Mouse (Mus musculus): ENCODE measurements around the gene Syt15. TPM values are rescaled to one million over a fixed set of nuclear protein-coding genes. Genes with fewer than 3 reads are reported as not detected.

Syt15 gene
- polyA plus RNA-seq, 1 experiment from 2014 or later, result 0.21 TPM

GRCm38 (mm10) chr14:34200738-34201230, 18.6 kb upstream of the Syt15 start:
- H3K27ac ChIP-seq (ENCODE audit: low read depth, low read length), result no peak overlapping the region
- ATAC-seq (replicated peaks; ENCODE audit: low FRiP score), result 0 out of 2 replicates have a peak, but pooled peaks have one; percentile 42

DNA sequence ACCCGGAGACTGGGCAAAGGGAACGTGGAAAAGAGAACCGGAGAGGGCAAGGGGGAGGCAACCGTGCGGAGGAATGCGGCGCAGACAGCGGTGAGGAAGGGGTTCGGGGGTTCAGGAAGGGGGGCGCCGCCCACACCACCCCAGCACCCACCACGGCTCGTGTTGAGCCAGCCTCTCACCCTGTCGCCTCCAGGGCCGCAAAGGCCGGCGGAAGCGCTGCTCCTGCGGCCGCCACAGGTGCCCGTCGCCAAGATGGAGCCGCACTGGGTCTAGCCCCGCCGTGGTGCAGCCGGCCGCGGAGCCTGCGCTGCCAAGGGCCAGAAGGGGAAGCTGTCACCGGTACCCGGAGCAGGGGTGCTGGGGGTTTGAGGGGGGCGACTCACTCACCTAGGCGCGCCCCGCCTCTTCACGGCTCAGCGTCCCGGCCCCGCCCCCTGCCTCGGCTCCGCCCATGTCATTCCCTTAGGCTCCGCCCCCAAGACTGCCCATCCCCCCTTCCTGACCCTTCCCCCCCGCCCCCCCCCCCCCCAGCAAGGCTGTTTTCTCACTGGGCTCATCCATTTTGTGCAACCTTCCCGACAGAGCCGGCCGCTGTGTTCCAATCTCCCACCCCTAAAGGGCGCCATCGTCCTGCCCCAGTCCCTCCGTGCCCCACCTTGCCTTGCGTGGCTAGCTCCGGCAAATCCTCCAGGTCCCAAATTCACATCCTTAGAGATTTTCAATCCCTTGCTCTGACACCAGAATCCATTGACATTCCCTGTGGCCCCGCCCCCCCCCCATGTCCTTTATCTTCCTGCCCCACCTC, 18.0 kb upstream of the Syt15 start, which contains the start of gene Gprin2:
Gprin2 (minus strand) TSS at position 423 of the 805 bp plus-strand sequence.
- ATAC-seq (replicated peaks; ENCODE audit: low FRiP score) (peak; percentile 15; the same call in 1 of the 2 replicates), DNase-seq (ENCODE audit: low spot score) (peak; percentile 37)
- Histone ChIP-seq H3K36me3 (ENCODE audit: control insufficient read depth, insufficient read depth, low read length) (no peaks in the 10 kb centered on the region), H3K9me3 (ENCODE audit: control insufficient read depth, low read length) (no peaks in the 10 kb centered on the region), H3K27me3 (replicated peaks; ENCODE audit: control insufficient read depth, insufficient read depth, low read length) (peaks cover 20% of the 10 kb centered on the region), H3K4me2 (peak within 1 kb of the TSS; percentile 94), H3K9ac (ENCODE audit: low read depth, low read length) (peak within 1 kb of the TSS; percentile 41), H3K4me1 (replicated peaks; ENCODE audit: control insufficient read depth, insufficient read depth, low read length) (0 out of 2 replicates have a peak, but pooled peaks cover 3% of the 10 kb centered on the region), H3K4me3 (ENCODE audit: low read depth, low read length) (peak within 1 kb of the TSS; percentile 64), H3K27ac (ENCODE audit: low read depth, low read length) (no peak within 1 kb of the TSS)
- WGBS, result 5% methylated on average over 49 of the region's 52 CpGs

More at GRCm38 (mm10) chr14:34200738-34201230, 18.6 kb upstream of the Syt15 start:
- Histone ChIP-seq H3K4me2 (peak overlapping the region; percentile 94), H3K4me1 (replicated peaks; ENCODE audit: control insufficient read depth, insufficient read depth, low read length) (0 out of 2 replicates have a peak, but pooled peaks cover 3% of the 10 kb centered on the region), H3K4me3 (ENCODE audit: low read depth, low read length) (peak overlapping the region; percentile 64), H3K36me3 (ENCODE audit: control insufficient read depth, insufficient read depth, low read length) (no peaks in the 10 kb centered on the region), H3K9ac (ENCODE audit: low read depth, low read length) (peak overlapping the region; percentile 41; the same call in 1 of the 2 replicates), H3K27me3 (replicated peaks; ENCODE audit: control insufficient read depth, insufficient read depth, low read length) (peaks cover 20% of the 10 kb centered on the region), H3K9me3 (ENCODE audit: control insufficient read depth, low read length) (no peaks in the 10 kb centered on the region)
- 8% methylated on average over 19 of the region's 19 CpGs for WGBS
- DNase-seq (ENCODE audit: low spot score), result peak; percentile 42

GRCm38 (mm10) chr14:34207996-34208395, 11.4 kb upstream of the Syt15 start:
- no peaks in the 10 kb centered on the region for H3K4me1 ChIP-seq (replicated peaks; ENCODE audit: control insufficient read depth, insufficient read depth, low read length)
- no peak overlapping the region for H3K4me2 ChIP-seq
- DNase-seq (ENCODE audit: low spot score) (no peak), ATAC-seq (replicated peaks; ENCODE audit: low FRiP score) (no peak)
- H3K27ac ChIP-seq (ENCODE audit: low read depth, low read length), result no peak overlapping the region
- H3K36me3 ChIP-seq (ENCODE audit: control insufficient read depth, insufficient read depth, low read length), result no peaks in the 10 kb centered on the region
- H3K4me3 ChIP-seq (ENCODE audit: low read depth, low read length), result no peak overlapping the region
- H3K9me3 ChIP-seq (ENCODE audit: control insufficient read depth, low read length), result no peaks in the 10 kb centered on the region
- H3K27me3 ChIP-seq (replicated peaks; ENCODE audit: control insufficient read depth, insufficient read depth, low read length), result peaks cover 2% of the 10 kb centered on the region; the same call in 1 of the 2 replicates
- WGBS, result 66% methylated on average over 6 of the region's 6 CpGs
- H3K9ac ChIP-seq (ENCODE audit: low read depth, low read length), result no peak overlapping the region

DNA sequence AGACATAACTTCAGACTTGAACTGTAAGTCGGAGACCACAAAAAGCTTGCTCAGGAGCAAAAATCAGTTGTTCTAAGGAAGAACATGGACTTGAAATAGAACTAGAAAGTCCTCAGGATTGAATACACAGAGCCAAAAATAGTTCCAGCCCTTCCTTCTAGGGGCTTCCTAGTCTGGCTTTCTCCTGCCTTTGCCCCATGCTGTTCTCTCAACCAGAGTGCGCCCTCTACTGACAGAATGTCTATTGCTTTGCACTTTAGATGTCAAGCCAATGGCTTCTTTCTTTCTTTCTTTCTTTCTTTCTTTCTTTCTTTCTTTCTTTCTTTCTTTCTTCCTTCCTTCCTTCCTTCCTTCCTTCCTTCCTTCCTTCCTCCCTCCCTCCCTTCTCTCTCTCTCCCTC, 10.7 kb upstream of the Syt15 start:
- Histone ChIP-seq H3K4me2 (no peak overlapping the region), H3K9me3 (ENCODE audit: control insufficient read depth, low read length) (no peaks in the 10 kb centered on the region), H3K4me3 (ENCODE audit: low read depth, low read length) (no peak overlapping the region), H3K27ac (ENCODE audit: low read depth, low read length) (no peak overlapping the region), H3K4me1 (replicated peaks; ENCODE audit: control insufficient read depth, insufficient read depth, low read length) (no peaks in the 10 kb centered on the region), H3K27me3 (replicated peaks; ENCODE audit: control insufficient read depth, insufficient read depth, low read length) (peaks cover 2% of the 10 kb centered on the region; the same call in 1 of the 2 replicates), H3K36me3 (ENCODE audit: control insufficient read depth, insufficient read depth, low read length) (no peaks in the 10 kb centered on the region), H3K9ac (ENCODE audit: low read depth, low read length) (no peak overlapping the region)
- 48% methylated on average over 2 of the region's 2 CpGs for WGBS
- ATAC-seq (replicated peaks; ENCODE audit: low FRiP score), result no peak
- no peak for DNase-seq (ENCODE audit: low spot score)

- Histone ChIP-seq H3K9me3 (ENCODE audit: control insufficient read depth, low read length) (no peaks in the 10 kb centered on the region), H3K4me3 (ENCODE audit: low read depth, low read length) (no peak overlapping the region), H3K27me3 (replicated peaks; ENCODE audit: control insufficient read depth, insufficient read depth, low read length) (0 out of 2 replicates have a peak, but pooled peaks cover 2% of the 10 kb centered on the region), H3K4me1 (replicated peaks; ENCODE audit: control insufficient read depth, insufficient read depth, low read length) (no peaks in the 10 kb centered on the region), H3K9ac (ENCODE audit: low read depth, low read length) (no peak overlapping the region), H3K27ac (ENCODE audit: low read depth, low read length) (no peak overlapping the region), H3K36me3 (ENCODE audit: control insufficient read depth, insufficient read depth, low read length) (no peaks in the 10 kb centered on the region), H3K4me2 (no peak overlapping the region)
- WGBS, result 59% methylated on average over 4 of the region's 4 CpGs
- ATAC-seq (replicated peaks; ENCODE audit: low FRiP score) (no peak), DNase-seq (ENCODE audit: low spot score) (no peak)
These were observed 10.3 kb upstream of the Syt15 start for GRCm38 (mm10) chr14:34209080-34209479.

DNA sequence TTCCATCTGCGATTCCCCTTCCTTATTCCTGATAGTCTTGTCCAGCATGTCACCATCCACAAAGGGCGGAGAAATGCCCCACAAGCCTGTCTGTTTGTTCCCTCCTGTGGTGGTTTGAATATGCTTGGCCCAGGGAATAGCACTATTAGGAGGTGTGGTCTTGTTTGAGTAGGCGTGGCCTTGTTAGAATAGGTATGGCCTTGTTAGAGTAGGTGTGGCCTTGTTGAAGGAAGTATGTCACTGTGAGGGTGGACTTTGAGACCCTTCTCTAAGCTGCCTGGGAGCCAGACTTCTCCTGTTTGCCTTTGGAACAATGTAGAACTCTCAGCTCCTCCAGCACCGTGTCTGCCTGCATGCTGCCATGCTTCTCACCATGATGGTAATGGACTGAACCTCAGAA, 9.5 kb upstream of the Syt15 start:
- Histone ChIP-seq H3K9ac (ENCODE audit: low read depth, low read length) (no peak overlapping the region), H3K27me3 (replicated peaks; ENCODE audit: control insufficient read depth, insufficient read depth, low read length) (no peaks in the 10 kb centered on the region), H3K27ac (ENCODE audit: low read depth, low read length) (no peak overlapping the region), H3K4me3 (ENCODE audit: low read depth, low read length) (no peak overlapping the region), H3K4me1 (replicated peaks; ENCODE audit: control insufficient read depth, insufficient read depth, low read length) (no peaks in the 10 kb centered on the region), H3K4me2 (no peak overlapping the region), H3K36me3 (ENCODE audit: control insufficient read depth, insufficient read depth, low read length) (no peaks in the 10 kb centered on the region), H3K9me3 (ENCODE audit: control insufficient read depth, low read length) (no peaks in the 10 kb centered on the region)
- ATAC-seq (replicated peaks; ENCODE audit: low FRiP score) (no peak), DNase-seq (ENCODE audit: low spot score) (no peak)
- WGBS, result 92% methylated on average over 4 of the region's 4 CpGs

DNA sequence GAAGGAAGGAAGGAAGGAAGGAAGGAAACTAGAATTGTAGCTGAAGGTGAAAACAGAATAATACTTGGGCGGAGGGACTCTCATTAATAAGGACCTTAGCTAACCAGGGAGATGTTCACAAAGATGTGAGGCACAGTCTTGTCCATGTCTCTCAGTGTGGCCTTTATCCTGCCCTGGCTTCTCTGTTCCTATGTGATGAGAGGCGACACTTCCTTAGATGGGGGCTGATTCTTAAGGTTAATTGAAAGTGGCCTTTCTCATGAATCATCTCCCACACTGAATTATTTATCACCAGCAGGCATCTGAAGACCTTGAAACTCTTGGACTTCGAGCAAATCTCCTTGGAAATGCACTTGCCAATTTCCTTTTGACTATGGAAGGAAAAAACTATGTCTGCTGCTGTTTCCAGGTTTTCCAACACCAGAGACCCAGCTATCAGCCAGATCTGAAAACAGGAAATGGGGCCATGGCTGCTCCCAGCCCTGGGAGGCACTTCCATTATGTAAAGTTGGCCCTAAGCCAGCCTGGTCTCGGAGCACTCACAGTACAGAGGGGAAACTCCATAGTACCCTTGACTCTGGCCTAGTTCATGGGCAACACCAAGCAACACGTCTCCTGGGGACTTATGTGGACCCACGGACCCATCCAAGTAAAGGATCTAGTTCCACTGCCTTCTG, 3.8 kb upstream of the Syt15 start:
- H3K4me1 ChIP-seq (replicated peaks; ENCODE audit: control insufficient read depth, insufficient read depth, low read length), result 0 out of 2 replicates have a peak, but pooled peaks cover 4% of the 10 kb centered on the region
- WGBS, result 61% methylated on average over 6 of the region's 6 CpGs
- peaks cover 25% of the 10 kb centered on the region for H3K27me3 ChIP-seq (replicated peaks; ENCODE audit: control insufficient read depth, insufficient read depth, low read length)
- ATAC-seq (replicated peaks; ENCODE audit: low FRiP score), result no peak
- no peaks in the 10 kb centered on the region for H3K36me3 ChIP-seq (ENCODE audit: control insufficient read depth, insufficient read depth, low read length)
- no peak for DNase-seq (ENCODE audit: low spot score)
- no peak overlapping the region for H3K4me2 ChIP-seq
- no peak overlapping the region for H3K27ac ChIP-seq (ENCODE audit: low read depth, low read length)
- no peaks in the 10 kb centered on the region for H3K9me3 ChIP-seq (ENCODE audit: control insufficient read depth, low read length)
- H3K9ac ChIP-seq (ENCODE audit: low read depth, low read length), result no peak overlapping the region
- H3K4me3 ChIP-seq (ENCODE audit: low read depth, low read length), result no peak overlapping the region

- 5% methylated on average over 29 of the region's 29 CpGs for WGBS
- H3K4me1 ChIP-seq (replicated peaks; ENCODE audit: control insufficient read depth, insufficient read depth, low read length), result 0 out of 2 replicates have a peak, but pooled peaks cover 4% of the 10 kb centered on the region
- H3K4me3 ChIP-seq (ENCODE audit: low read depth, low read length), result peak overlapping the region; percentile 31
- H3K27ac ChIP-seq (ENCODE audit: low read depth, low read length), result no peak overlapping the region
- no peak; the same call in 1 of the 2 replicates for ATAC-seq (replicated peaks; ENCODE audit: low FRiP score)
- H3K4me2 ChIP-seq, result peak overlapping the region; percentile 61
- H3K36me3 ChIP-seq (ENCODE audit: control insufficient read depth, insufficient read depth, low read length), result no peaks in the 10 kb centered on the region
- no peak for DNase-seq (ENCODE audit: low spot score)
- peaks cover 36% of the 10 kb centered on the region for H3K27me3 ChIP-seq (replicated peaks; ENCODE audit: control insufficient read depth, insufficient read depth, low read length)
- H3K9me3 ChIP-seq (ENCODE audit: control insufficient read depth, low read length), result no peaks in the 10 kb centered on the region
- H3K9ac ChIP-seq (ENCODE audit: low read depth, low read length), result no peak overlapping the region
These were observed 397 bp downstream of the Syt15 start for GRCm38 (mm10) chr14:34219786-34220198.

Data from liver, embryonic 11.5 days (tissue).